Mouse (Mus musculus) MEL (cell line): ENCODE measurements around the gene Robo3.

Experiments
- CHD2 ChIP-seq: IDR thresholded peaks from 2 replicates; pipeline ENCODE4 v1.6.1; 2011; ENCODE audit warnings: low read length, improper control_type of control experiment
- CTCF ChIP-seq, 3 experiments: IDR thresholded peaks in 2 of 3; conservative IDR thresholded peaks in 1 of 3; 2 replicates each; pipeline ENCODE4 v1.5.1; 2011 to 2012; ENCODE audit warnings: low read length in 3 of 3, low read depth in 2 of 3, mild to moderate bottlenecking in 2 of 3, improper control_type of control experiment in 1 of 3, inconsistent platforms in 1 of 3, mixed read lengths in 1 of 3, moderate library complexity in 1 of 3; ENCODE audit not compliant: control insufficient read depth in 1 of 3, insufficient read depth in 1 of 3, poor library complexity in 1 of 3, severe bottlenecking in 1 of 3
- E2F4 ChIP-seq: IDR thresholded peaks from 2 replicates; pipeline ENCODE4 v1.6.1; 2011; ENCODE audit warnings: low read depth, low read length, improper control_type of control experiment, borderline replicate concordance
- GATA1 ChIP-seq: IDR thresholded peaks from 2 replicates; pipeline ENCODE4 v1.6.1; 2011; ENCODE audit warnings: low read depth, low read length, improper control_type of control experiment
- JUND ChIP-seq: IDR thresholded peaks from 2 replicates; pipeline ENCODE4 v1.6.1; 2011; ENCODE audit warnings: low read depth, mild to moderate bottlenecking, improper control_type of control experiment, low read length
- MAX ChIP-seq: IDR thresholded peaks from 2 replicates; pipeline ENCODE4 v1.6.1; 2011; ENCODE audit warnings: low read length, improper control_type of control experiment
- MAZ ChIP-seq: IDR thresholded peaks from 2 replicates; pipeline ENCODE4 v1.6.1; 2012; ENCODE audit warnings: low read depth, mild to moderate bottlenecking, inconsistent platforms, low read length, improper control_type of control experiment
- POLR2A ChIP-seq, 2 experiments: IDR thresholded peaks; 2 replicates each; pipeline ENCODE4 v1.6.1; 2011 to 2012; ENCODE audit warnings: low read length in 2 of 2, mild to moderate bottlenecking in 2 of 2, control low read depth in 1 of 2, improper control_type of control experiment in 1 of 2, low read depth in 1 of 2, moderate library complexity in 1 of 2; ENCODE audit not compliant: control insufficient read depth in 1 of 2, insufficient read depth in 1 of 2, poor library complexity in 1 of 2
- SMC3 ChIP-seq: IDR thresholded peaks from 2 replicates; pipeline ENCODE4 v1.6.1; 2011; ENCODE audit warnings: low read depth, low read length, improper control_type of control experiment

- TF ChIP-seq MAZ (no peak), CTCF (IDR thresholded peaks at IDR 0.05 in 2 of 3, conservative IDR thresholded peaks at IDR 0.05 in 1 of 3; ENCODE audit: control insufficient read depth in 1 of 3, insufficient read depth in 1 of 3, low read depth in 2 of 3, low read length in 3 of 3, poor library complexity in 1 of 3, severe bottlenecking in 1 of 3) (no peak), CHD2 (no peak), E2F4 (no peak), GATA1 (no peak), MAX (no peak), JUND (no peak), SMC3 (no peak), POLR2A (IDR thresholded peaks at IDR 0.05; ENCODE audit: control insufficient read depth in 1 of 2, insufficient read depth in 1 of 2, low read depth in 1 of 2, low read length in 2 of 2, poor library complexity in 1 of 2) (no peak)
Measured at GRCm38 (mm10) chr9:37383161-37383560, 49.9 kb downstream of the Robo3 start.
